Mouse (Mus musculus) CH12.LX (cell line): ENCODE measurements at regions not wholly inside any gene's neighbourhood (a gene's known extent, or its start where the extent isn't known, plus 50 kb on each side); places are given as distances from the start of the nearest gene placed in this dataset.

ENCODE experiments used
- DNase-seq: peaks from one replicate; pipeline ENCODE4 v3.0.0-alpha.2; 2013; ENCODE audit errors: extremely low read depth
- H3K27ac ChIP-seq: 2 replicates; pipeline ENCODE4 v1.5.1; 2012; ENCODE audit warnings: low read depth, mild to moderate bottlenecking, control low read depth, moderate library complexity; ENCODE audit not compliant: insufficient read depth
- H3K27me3 ChIP-seq: replicated peaks from 2 replicates; pipeline ENCODE3; 2012; ENCODE audit warnings: inconsistent platforms
- H3K36me3 ChIP-seq, 2 experiments: replicated peaks in 1 of 2; 2 replicates each; pipeline versions ENCODE3 to v1.6.1; 2012; ENCODE audit warnings: inconsistent platforms in 1 of 2, low read length in 1 of 2, mild to moderate bottlenecking in 1 of 2, mixed read lengths in 1 of 2, moderate library complexity in 1 of 2; ENCODE audit not compliant: control insufficient read depth in 1 of 2, insufficient read depth in 1 of 2
- H3K4me1 ChIP-seq, 2 experiments: 2 replicates each; pipeline ENCODE4 v1.6.1; 2012; ENCODE audit warnings: inconsistent platforms in 1 of 2, moderate library complexity in 1 of 2; ENCODE audit not compliant: insufficient read depth in 2 of 2, control insufficient read depth in 1 of 2
- H3K4me2 ChIP-seq: 2 replicates; pipeline ENCODE4 v1.6.1; 2012; ENCODE audit warnings: low read depth, mild to moderate bottlenecking, control low read depth; ENCODE audit not compliant: poor library complexity, insufficient read depth, severe bottlenecking
- H3K4me3 ChIP-seq, 3 experiments: fragments of 150-350 bp in 1 of 3; sonication (generic) in 1 of 3; replicated peaks in 1 of 3; 2 replicates each; pipeline versions ENCODE3 to v1.5.1; 2011 to 2012; ENCODE audit warnings: low read depth in 2 of 3, low read length in 2 of 3, mild to moderate bottlenecking in 2 of 3, moderate library complexity in 2 of 3, control low read depth in 1 of 3, improper control_type of control experiment in 1 of 3, inconsistent platforms in 1 of 3, mixed read lengths in 1 of 3; ENCODE audit not compliant: poor library complexity in 1 of 3
- H3K79me2 ChIP-seq: replicated peaks from 2 replicates; pipeline ENCODE4 v1.6.1; 2012; ENCODE audit warnings: mild to moderate bottlenecking, moderate library complexity; ENCODE audit not compliant: control insufficient read depth, poor library complexity, insufficient read depth, severe bottlenecking; ENCODE audit errors: extremely low read depth
- H3K9ac ChIP-seq: 2 replicates; pipeline ENCODE4 v1.6.1; 2012; ENCODE audit warnings: low read depth, mild to moderate bottlenecking, control low read depth, moderate library complexity; ENCODE audit not compliant: insufficient read depth
- H3K9me3 ChIP-seq: replicated peaks from 2 replicates; pipeline ENCODE3; 2012; ENCODE audit warnings: low read length, inconsistent platforms, mixed read lengths
- BHLHE40 ChIP-seq: IDR thresholded peaks from 2 replicates; pipeline ENCODE4 v1.6.1; 2011; ENCODE audit warnings: mild to moderate bottlenecking, low read depth, low read length, improper control_type of control experiment
- CHD1 ChIP-seq: IDR thresholded peaks from 2 replicates; pipeline ENCODE4 v1.6.1; 2012; ENCODE audit warnings: low read depth, low read length, improper control_type of control experiment, inconsistent platforms
- CHD2 ChIP-seq: IDR thresholded peaks from 2 replicates; pipeline ENCODE4 v1.6.1; 2011; ENCODE audit warnings: low read length, improper control_type of control experiment
- ELF1 ChIP-seq: IDR thresholded peaks from 2 replicates; pipeline ENCODE4 v1.6.1; 2014; ENCODE audit warnings: low read depth, mild to moderate bottlenecking, inconsistent platforms, low read length, improper control_type of control experiment
- ETS1 ChIP-seq: conservative IDR thresholded peaks from 2 replicates; pipeline ENCODE4 v1.6.1; 2012; ENCODE audit warnings: low read depth, mild to moderate bottlenecking, inconsistent platforms, low read length, improper control_type of control experiment, moderate library complexity
- GABPA ChIP-seq: IDR thresholded peaks from 2 replicates; pipeline ENCODE4 v1.6.1; 2012; ENCODE audit warnings: low read depth, low read length, improper control_type of control experiment, inconsistent platforms; ENCODE audit not compliant: insufficient replicate concordance
- HCFC1 ChIP-seq: IDR thresholded peaks from 2 replicates; pipeline ENCODE4 v1.6.1; 2012; ENCODE audit warnings: low read depth, mild to moderate bottlenecking, inconsistent platforms, low read length, improper control_type of control experiment
- JUN ChIP-seq: IDR thresholded peaks from 2 replicates; pipeline ENCODE4 v1.6.1; 2011; ENCODE audit warnings: low read depth, mild to moderate bottlenecking, low read length, improper control_type of control experiment, moderate library complexity; ENCODE audit not compliant: insufficient read depth
- MAFK ChIP-seq: IDR thresholded peaks from 2 replicates; pipeline ENCODE4 v1.6.1; 2011; ENCODE audit warnings: low read length, improper control_type of control experiment; ENCODE audit not compliant: insufficient replicate concordance
- MAZ ChIP-seq: IDR thresholded peaks from 2 replicates; pipeline ENCODE4 v1.6.1; 2012; ENCODE audit warnings: low read depth, mild to moderate bottlenecking, inconsistent platforms, low read length, improper control_type of control experiment, moderate library complexity
- MEF2A ChIP-seq: IDR thresholded peaks from 2 replicates; pipeline ENCODE4 v1.6.1; 2014; ENCODE audit warnings: low read depth, mild to moderate bottlenecking, inconsistent platforms, low read length, improper control_type of control experiment, borderline replicate concordance
- MXI1 ChIP-seq: IDR thresholded peaks from 2 replicates; pipeline ENCODE4 v1.6.1; 2011; ENCODE audit warnings: mild to moderate bottlenecking, low read depth, low read length, improper control_type of control experiment
- MYC ChIP-seq: IDR thresholded peaks from 2 replicates; pipeline ENCODE4 v1.6.1; 2011; ENCODE audit warnings: low read depth, mild to moderate bottlenecking, improper control_type of control experiment, low read length
- NELFE ChIP-seq: IDR thresholded peaks from 2 replicates; pipeline ENCODE4 v1.6.1; 2011; ENCODE audit warnings: low read depth, low read length, improper control_type of control experiment
- NRF1 ChIP-seq: IDR thresholded peaks from 2 replicates; pipeline ENCODE4 v1.6.1; 2014; ENCODE audit warnings: low read depth, mild to moderate bottlenecking, inconsistent platforms, low read length, improper control_type of control experiment, moderate library complexity
- PAX5 ChIP-seq: IDR thresholded peaks from 2 replicates; pipeline ENCODE4 v1.6.1; 2012; ENCODE audit warnings: low read length, inconsistent platforms, mixed read lengths
- POLR2AphosphoS2 ChIP-seq: IDR thresholded peaks from 2 replicates; pipeline ENCODE4 v1.6.1; 2011; ENCODE audit warnings: low read depth, low read length, improper control_type of control experiment
- SIN3A ChIP-seq: IDR thresholded peaks from 2 replicates; pipeline ENCODE4 v1.6.1; 2012; ENCODE audit warnings: low read length, improper control_type of control experiment, inconsistent platforms
- SMC3 ChIP-seq: IDR thresholded peaks from 2 replicates; pipeline ENCODE4 v1.6.1; 2011; ENCODE audit warnings: low read depth, low read length, improper control_type of control experiment
- ZNF384 ChIP-seq: IDR thresholded peaks from 2 replicates; pipeline ENCODE4 v1.6.1; 2012; ENCODE audit warnings: low read depth, low read length, improper control_type of control experiment, inconsistent platforms
- dilution Hi-C: fragments of 300-500 bp; cut with MboI; formaldehyde crosslinking; loops from 2 replicates; pipeline ENCODE4 v1.14.3; 2020; ENCODE audit warnings: low sequenced_read_pairs; ENCODE audit not compliant: extremely low pct_unique_long_range_greater_than_20kb, extremely low pct_ligation_motif_present
- in situ Hi-C: fragments of 300-500 bp; cut with MboI; formaldehyde crosslinking; loops from 3 replicates; pipeline ENCODE4 v1.14.3; 2019; ENCODE audit warnings: low sequenced_read_pairs, low pct_ligation_motif_present, low pct_unique_long_range_greater_than_20kb, mixed read lengths

DNA sequence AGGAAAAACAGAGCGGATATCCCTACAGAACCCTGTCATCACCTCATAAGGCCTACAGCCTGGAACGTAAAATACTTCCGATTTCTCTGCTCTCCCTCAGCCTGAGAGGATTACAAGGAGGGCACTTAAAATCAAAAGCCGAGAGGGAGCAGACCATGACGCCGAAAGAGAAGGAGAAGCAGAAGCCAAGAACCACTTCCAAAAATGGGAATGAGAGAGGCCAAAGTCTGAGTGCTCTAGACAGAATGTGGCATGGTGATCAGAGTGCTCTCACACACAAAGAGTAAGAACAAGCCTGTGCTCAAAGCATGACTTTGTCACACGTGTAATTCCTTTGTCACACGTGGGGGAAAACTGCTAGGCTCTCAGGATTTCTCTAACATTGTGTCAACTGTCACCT, 125.9 kb downstream of the Hlx start:
- in situ Hi-C loops, result no loop called here
- DNase-seq, result no peak
- TF ChIP-seq ETS1, result no peak
- TF ChIP-seq MAZ, result no peak
- no peak for TF ChIP-seq CHD2
- no peak for TF ChIP-seq MYC
- Histone ChIP-seq H3K27me3 (no peaks in the 10 kb centered on the region), H3K27ac (no peak overlapping the region), H3K79me2 (no peaks in the 10 kb centered on the region), H3K4me2 (no peak overlapping the region), H3K36me3 (no peaks in the 10 kb centered on the region), H3K4me3 (no peak overlapping the region), H3K4me1 (no peaks in the 10 kb centered on the region), H3K9me3 (no peaks in the 10 kb centered on the region), H3K9ac (no peak overlapping the region)
- dilution Hi-C loops, result no loop called here

- dilution Hi-C loops, result no loop called here
Observed at GRCm38 (mm10) chr1:184605666-184606065, 126.8 kb downstream of the Hlx start.

GRCm38 (mm10) chr1:184603136-184603535, 129.3 kb downstream of the Hlx start:
- TF ChIP-seq ZNF384, result no peak
- TF ChIP-seq POLR2AphosphoS2, result no peak
- no peak for TF ChIP-seq CHD1
- TF ChIP-seq MAFK, result no peak
- Histone ChIP-seq H3K4me1 (no peaks in the 10 kb centered on the region), H3K9me3 (no peaks in the 10 kb centered on the region), H3K27me3 (no peaks in the 10 kb centered on the region), H3K4me2 (no peak overlapping the region), H3K79me2 (no peaks in the 10 kb centered on the region), H3K4me3 (no peak overlapping the region), H3K9ac (no peak overlapping the region), H3K36me3 (no peaks in the 10 kb centered on the region), H3K27ac (no peak overlapping the region)
- DNase-seq, result no peak
- in situ Hi-C loops (no loop called here), dilution Hi-C loops (no loop called here)

More at GRCm38 (mm10) chr1:184605666-184606065, 126.8 kb downstream of the Hlx start:
- Histone ChIP-seq H3K4me2 (no peak overlapping the region), H3K9ac (no peak overlapping the region), H3K79me2 (no peaks in the 10 kb centered on the region), H3K9me3 (no peaks in the 10 kb centered on the region), H3K27ac (no peak overlapping the region), H3K27me3 (no peaks in the 10 kb centered on the region), H3K4me1 (no peaks in the 10 kb centered on the region), H3K36me3 (no peaks in the 10 kb centered on the region), H3K4me3 (no peak overlapping the region)
- no peak for DNase-seq
- TF ChIP-seq SIN3A (no peak), JUN (no peak), MAZ (no peak), MXI1 (no peak), NRF1 (no peak), GABPA (no peak), SMC3 (no peak), BHLHE40 (no peak), ELF1 (no peak), HCFC1 (no peak), CHD1 (no peak), PAX5 (no peak), CHD2 (no peak), NELFE (no peak), MEF2A (no peak), ZNF384 (no peak)
- in situ Hi-C loops, result no loop called here
